Mouse (Mus musculus) megakaryocyte, embryonic 14.5 days (primary cell): ENCODE measurements around the gene Klc4. TPM values are rescaled to one million over a fixed set of nuclear protein-coding genes. Genes with fewer than 3 reads are reported as not detected.

ENCODE experiments used
- H3K27me3 ChIP-seq: replicated peaks from 2 replicates; pipeline ENCODE3; 2012; ENCODE audit warnings: inconsistent platforms
- H3K36me3 ChIP-seq: replicated peaks from 2 replicates; pipeline ENCODE3; 2012; ENCODE audit warnings: low read length, inconsistent platforms, mixed read lengths
- H3K4me1 ChIP-seq: 2 replicates; pipeline ENCODE4 v1.6.1; 2012; ENCODE audit warnings: inconsistent platforms
- H3K4me3 ChIP-seq: replicated peaks from 2 replicates; pipeline ENCODE3; 2012; ENCODE audit warnings: moderate library complexity, mild to moderate bottlenecking, inconsistent platforms
- H3K9me3 ChIP-seq: 2 replicates; pipeline ENCODE4 v1.6.1; 2012; ENCODE audit warnings: inconsistent platforms
- FLI1 ChIP-seq: IDR thresholded peaks from 2 replicates; pipeline ENCODE4 v1.6.1; 2012; ENCODE audit warnings: low read length, inconsistent platforms, mixed read lengths
- GATA1 ChIP-seq: IDR thresholded peaks from 3 replicates; pipeline ENCODE4 v1.6.1; 2012; ENCODE audit warnings: mixed read lengths, low read length, inconsistent platforms, borderline replicate concordance
- polyA plus RNA-seq: library from polyadenylated mRNA; stranded (reverse); fragments of >175 nt; gene quantifications from 2 replicates; pipeline ENCODE4 v1.2.3, GENCODE M21; 2012; ENCODE audit warnings: low replicate concordance; ENCODE audit not compliant: insufficient read depth

Klc4 gene
- polyA plus RNA-seq, 1 experiment, result 42.0 TPM

DNA sequence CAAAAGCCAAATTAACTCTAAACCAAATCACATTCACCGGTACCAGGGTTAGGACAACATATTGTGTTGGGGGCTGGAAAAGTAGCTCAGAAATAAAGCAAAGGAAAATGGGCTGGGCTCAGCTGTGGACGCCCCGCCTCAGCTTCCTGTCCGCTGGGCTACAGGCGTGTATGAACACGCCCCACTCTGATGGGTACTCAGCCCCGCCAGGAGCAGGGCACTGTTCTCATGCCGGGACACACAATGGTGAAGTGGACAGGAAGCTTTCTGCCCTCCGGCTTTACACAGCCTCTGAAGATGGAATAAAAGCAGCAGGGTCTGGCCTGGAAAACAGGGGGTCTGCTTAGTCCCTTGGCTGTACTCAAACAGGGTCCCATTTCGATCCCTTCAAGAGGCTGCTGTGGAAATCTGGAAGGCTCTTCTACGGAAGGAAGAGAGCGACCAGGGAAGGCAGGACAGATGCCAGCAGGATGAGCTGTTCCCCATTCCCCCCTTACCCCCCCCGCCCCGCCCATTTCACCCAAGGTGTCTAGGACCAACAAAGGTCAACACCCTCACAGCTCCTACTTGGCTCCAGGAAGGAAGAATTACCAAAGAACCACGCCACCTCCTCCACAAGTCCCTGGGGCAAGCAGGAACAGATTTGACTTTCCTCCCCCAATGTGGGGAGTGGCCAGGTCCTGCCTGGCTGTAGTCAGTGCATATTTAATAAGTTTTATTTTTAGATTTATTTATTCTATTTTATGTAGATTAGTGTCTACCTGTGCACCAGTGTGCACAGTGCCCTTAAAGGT is 35.9 kb downstream of the Klc4 start:
- no peaks in the 10 kb centered on the region for H3K9me3 ChIP-seq
- TF ChIP-seq FLI1 (no peak), GATA1 (no peak)
- H3K4me1 ChIP-seq, result peaks cover 64% of the 10 kb centered on the region
- H3K27me3 ChIP-seq, result no peaks in the 10 kb centered on the region
- peak overlapping the region; percentile 18 for H3K4me3 ChIP-seq
- no peaks in the 10 kb centered on the region for H3K36me3 ChIP-seq

DNA sequence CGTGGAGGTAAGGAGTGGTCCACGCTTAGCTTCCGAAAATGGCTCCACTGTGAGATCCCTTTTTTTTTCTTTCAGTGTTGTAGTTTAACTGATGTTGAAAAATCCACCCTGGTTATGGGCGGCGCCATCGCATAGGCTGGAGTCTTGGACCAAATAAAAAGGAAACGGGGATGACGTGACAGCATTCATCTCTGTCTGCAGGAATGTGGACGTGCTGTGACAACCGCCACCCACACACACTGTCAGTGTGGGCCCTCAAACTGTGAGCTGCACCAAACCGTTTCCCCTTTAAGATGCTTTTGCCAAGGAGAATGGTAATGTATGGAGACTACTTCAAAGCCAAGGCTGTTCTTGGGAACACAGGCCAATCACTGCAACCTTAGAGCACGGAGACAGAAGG is 39.8 kb downstream of the Klc4 start:
- Histone ChIP-seq H3K36me3 (no peaks in the 10 kb centered on the region), H3K4me1 (peaks cover 66% of the 10 kb centered on the region), H3K9me3 (no peaks in the 10 kb centered on the region), H3K27me3 (no peaks in the 10 kb centered on the region), H3K4me3 (no peak overlapping the region)
- TF ChIP-seq GATA1 (no peak), FLI1 (no peak)

DNA sequence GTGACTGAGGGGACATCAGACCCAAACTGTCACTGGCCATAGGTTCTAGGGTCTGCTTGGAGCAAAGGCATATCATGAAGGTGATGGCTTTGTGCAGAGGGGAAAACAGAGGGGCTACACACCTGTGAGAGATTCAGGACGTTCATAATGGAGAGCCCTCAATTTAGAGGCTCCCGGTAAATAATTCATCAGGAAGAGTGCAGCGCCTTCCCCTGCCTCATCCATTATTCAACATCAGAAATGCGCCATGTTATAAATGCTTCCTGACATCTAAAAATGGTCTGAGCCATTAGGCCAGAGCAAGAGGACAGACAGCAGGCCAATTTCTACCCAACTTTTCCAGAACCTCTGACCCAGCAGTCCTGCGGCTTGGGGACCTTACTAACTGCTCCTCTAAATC is 40.7 kb downstream of the Klc4 start:
- TF ChIP-seq GATA1 (no peak), FLI1 (no peak)
- Histone ChIP-seq H3K4me3 (no peak overlapping the region), H3K9me3 (no peaks in the 10 kb centered on the region), H3K27me3 (no peaks in the 10 kb centered on the region), H3K4me1 (peaks cover 70% of the 10 kb centered on the region), H3K36me3 (no peaks in the 10 kb centered on the region)

DNA sequence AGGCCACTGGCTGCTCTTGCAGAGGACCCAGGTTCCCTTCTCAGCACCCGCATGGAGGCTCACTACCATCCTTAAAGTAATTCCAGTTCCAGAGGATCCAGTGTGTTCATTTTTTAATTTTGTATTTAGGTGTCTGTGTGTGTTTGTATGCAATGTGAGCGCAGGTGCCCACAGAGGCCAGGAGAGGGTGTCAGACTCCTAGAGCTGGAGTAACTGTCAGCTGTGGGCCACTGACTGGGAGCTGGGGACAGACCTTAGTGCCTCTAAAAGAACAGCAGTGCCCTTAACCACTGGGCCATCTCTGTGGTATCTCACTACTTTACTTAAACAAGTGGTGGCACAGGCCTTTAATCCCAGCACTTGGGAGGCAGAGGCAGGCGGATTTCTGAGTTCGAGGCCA is 42.6 kb downstream of the Klc4 start:
- no peaks in the 10 kb centered on the region for H3K9me3 ChIP-seq
- no peak overlapping the region for H3K4me3 ChIP-seq
- peaks cover 66% of the 10 kb centered on the region for H3K4me1 ChIP-seq
- no peaks in the 10 kb centered on the region for H3K36me3 ChIP-seq
- no peaks in the 10 kb centered on the region for H3K27me3 ChIP-seq
- TF ChIP-seq GATA1 (no peak), FLI1 (no peak)

DNA sequence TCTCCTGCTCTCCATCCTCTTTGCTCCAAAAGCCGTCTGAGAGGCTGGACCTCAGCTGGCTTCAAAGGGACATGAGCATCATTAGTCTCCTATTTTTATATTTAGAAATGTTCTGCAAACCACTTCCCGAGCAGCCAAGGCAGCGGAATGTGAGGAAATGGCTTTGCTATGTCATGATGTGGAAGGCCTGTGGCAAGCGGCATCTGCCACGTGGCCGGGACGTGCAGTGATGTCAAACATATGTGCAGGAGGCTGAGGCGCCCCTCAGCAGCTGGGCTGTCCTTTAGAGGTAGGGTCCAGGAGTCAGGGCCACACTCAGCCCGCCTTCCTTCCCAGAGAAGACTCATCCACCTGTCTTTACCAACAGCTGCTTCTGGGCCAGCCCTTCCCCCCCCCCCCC is 43.6 kb downstream of the Klc4 start:
- TF ChIP-seq FLI1, result no peak
- TF ChIP-seq GATA1, result no peak
- Histone ChIP-seq H3K36me3 (no peaks in the 10 kb centered on the region), H3K4me1 (peaks cover 57% of the 10 kb centered on the region), H3K27me3 (no peaks in the 10 kb centered on the region), H3K9me3 (no peaks in the 10 kb centered on the region), H3K4me3 (peak overlapping the region; percentile 79)

DNA sequence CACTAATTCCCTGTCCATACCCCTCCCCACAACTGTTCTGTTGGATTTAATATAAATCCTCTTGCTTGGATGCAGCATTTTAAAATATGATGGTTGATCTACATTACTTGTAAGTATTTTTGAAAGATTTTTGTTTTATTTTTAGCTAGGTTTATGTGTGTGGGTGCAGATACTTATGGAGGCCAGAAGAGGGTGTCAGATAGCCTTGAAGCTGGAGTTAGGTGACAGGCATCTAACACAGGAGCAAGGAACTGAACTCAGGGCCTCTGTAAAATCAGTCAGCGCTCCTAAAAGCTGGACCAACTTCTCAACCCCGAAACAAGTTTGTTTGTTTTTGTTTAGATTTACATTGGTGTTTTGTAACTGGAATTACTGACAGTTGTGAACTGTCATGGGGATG is 45.3 kb downstream of the Klc4 start:
- no peaks in the 10 kb centered on the region for H3K36me3 ChIP-seq
- H3K4me1 ChIP-seq, result peaks cover 51% of the 10 kb centered on the region
- no peak overlapping the region for H3K4me3 ChIP-seq
- no peak for TF ChIP-seq FLI1
- TF ChIP-seq GATA1, result no peak
- H3K9me3 ChIP-seq, result no peaks in the 10 kb centered on the region
- no peaks in the 10 kb centered on the region for H3K27me3 ChIP-seq

DNA sequence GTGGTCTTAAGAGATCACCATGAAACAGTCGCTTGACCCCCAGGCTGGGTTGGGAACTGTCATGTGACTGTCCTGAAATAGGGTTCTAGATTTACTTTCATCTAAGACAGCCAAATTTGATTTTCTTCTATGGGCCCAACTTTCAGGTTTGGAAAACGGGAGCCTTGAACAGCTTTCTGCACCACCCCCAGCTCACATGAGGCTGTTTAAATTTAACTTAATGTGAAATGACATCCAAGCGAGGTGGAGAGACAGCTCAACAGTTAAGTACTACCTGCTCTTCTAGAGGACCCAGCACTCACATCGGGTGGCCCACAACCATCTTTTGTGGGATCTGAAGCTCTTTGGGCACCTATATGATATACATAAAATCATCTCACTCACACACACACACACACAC is 46.9 kb downstream of the Klc4 start:
- no peaks in the 10 kb centered on the region for H3K9me3 ChIP-seq
- no peak for TF ChIP-seq FLI1
- TF ChIP-seq GATA1, result no peak

DNA sequence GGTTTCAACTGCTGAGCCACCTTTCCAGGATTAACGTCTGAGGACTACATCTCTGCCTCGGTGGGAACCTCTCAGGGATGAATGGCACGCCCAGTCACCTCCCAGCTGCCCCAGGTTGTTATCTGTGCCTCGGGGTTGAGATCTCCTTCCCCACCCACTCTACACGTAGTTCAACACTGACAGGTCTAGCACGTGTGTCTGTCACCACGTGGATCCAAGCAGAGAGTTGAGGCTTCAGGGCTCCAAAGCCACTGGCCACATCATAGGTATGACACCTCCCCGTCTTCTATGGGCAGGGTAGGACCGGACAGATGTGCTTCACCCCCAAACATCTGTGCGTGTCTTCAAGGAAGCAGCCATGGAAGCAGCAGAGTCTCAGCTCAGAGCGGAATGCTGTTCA is 47.9 kb downstream of the Klc4 start:
- Histone ChIP-seq H3K9me3 (no peaks in the 10 kb centered on the region), H3K27me3 (no peaks in the 10 kb centered on the region), H3K36me3 (no peaks in the 10 kb centered on the region), H3K4me3 (no peak overlapping the region), H3K4me1 (peaks cover 44% of the 10 kb centered on the region)
- TF ChIP-seq FLI1 (no peak), GATA1 (no peak)

More for the DNA sequence above, 46.9 kb downstream of the Klc4 start:
- peaks cover 41% of the 10 kb centered on the region for H3K4me1 ChIP-seq
- H3K4me3 ChIP-seq, result no peak overlapping the region
- no peaks in the 10 kb centered on the region for H3K36me3 ChIP-seq
- no peaks in the 10 kb centered on the region for H3K27me3 ChIP-seq

DNA sequence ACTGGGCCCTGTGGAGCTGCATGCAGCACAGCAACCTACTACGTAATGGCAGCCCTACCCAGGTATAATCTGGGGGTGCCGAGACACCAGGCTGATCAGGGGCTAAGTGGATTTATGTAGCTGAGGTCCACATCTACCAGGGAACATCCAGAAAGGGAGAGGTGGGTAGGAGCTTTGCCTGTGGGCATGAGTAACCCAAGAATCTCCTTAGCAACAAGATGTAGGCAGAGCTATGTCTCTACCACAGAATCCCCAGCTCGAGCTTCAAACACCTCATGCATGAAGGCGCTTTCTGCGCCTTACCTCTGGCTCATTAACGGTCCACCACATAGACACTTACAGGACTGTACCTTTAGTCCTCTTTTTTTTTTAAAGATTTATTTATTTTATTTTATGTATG is 50.5 kb downstream of the Klc4 start:
- H3K4me1 ChIP-seq, result peaks cover 28% of the 10 kb centered on the region
- peaks cover 6% of the 10 kb centered on the region for H3K36me3 ChIP-seq
- no peaks in the 10 kb centered on the region for H3K9me3 ChIP-seq
- no peak overlapping the region for H3K4me3 ChIP-seq
- peaks cover 2% of the 10 kb centered on the region for H3K27me3 ChIP-seq
- TF ChIP-seq GATA1, result no peak
- TF ChIP-seq FLI1, result no peak

DNA sequence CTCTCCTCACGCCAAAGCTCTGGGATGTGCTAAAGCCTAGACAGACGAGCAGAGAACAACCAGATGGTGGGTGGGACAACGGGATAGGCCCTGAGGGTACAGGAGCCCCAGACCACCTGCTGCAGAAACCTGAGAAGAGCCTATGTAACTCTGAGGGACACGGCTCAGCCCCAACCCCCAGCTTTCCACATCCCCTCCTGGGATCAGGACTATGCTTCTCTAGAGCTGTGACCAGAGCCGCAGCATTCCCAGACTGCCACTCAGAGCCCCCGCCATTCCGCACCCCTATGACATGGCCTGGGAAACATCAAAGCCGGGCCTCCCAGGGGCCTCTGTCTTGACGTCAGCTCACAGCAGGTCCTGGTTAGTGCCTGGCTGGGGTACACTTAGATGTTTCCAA is 51.2 kb downstream of the Klc4 start:
- TF ChIP-seq FLI1 (no peak), GATA1 (no peak)

DNA sequence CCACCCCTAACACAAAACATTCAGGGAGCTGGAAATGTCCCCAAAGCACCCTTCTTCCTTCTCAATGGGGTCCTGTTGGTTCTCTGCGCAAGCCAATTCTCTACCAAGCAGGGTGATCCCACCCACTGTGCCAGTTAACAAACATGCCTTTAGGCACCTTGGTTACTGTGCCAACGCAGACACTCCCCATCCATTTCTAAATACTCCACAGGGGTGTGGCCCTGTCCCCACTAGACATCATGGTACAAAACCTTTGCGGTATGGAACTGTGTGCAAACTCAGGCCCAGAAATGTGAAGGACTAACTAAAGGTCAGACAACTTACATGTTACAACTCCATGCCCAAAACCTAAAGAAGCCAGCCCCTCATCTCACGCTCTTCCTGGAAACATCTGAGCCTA is 52.7 kb downstream of the Klc4 start:
- H3K9me3 ChIP-seq, result no peaks in the 10 kb centered on the region
- TF ChIP-seq GATA1, result no peak
- TF ChIP-seq FLI1, result no peak
- H3K4me1 ChIP-seq, result peaks cover 26% of the 10 kb centered on the region
- peaks cover 5% of the 10 kb centered on the region for H3K27me3 ChIP-seq
- H3K36me3 ChIP-seq, result peaks cover 20% of the 10 kb centered on the region
- no peak overlapping the region for H3K4me3 ChIP-seq

More for the DNA sequence above, 51.2 kb downstream of the Klc4 start:
- Histone ChIP-seq H3K4me1 (peaks cover 27% of the 10 kb centered on the region), H3K4me3 (no peak overlapping the region), H3K27me3 (peaks cover 5% of the 10 kb centered on the region), H3K9me3 (no peaks in the 10 kb centered on the region), H3K36me3 (peaks cover 13% of the 10 kb centered on the region)

DNA sequence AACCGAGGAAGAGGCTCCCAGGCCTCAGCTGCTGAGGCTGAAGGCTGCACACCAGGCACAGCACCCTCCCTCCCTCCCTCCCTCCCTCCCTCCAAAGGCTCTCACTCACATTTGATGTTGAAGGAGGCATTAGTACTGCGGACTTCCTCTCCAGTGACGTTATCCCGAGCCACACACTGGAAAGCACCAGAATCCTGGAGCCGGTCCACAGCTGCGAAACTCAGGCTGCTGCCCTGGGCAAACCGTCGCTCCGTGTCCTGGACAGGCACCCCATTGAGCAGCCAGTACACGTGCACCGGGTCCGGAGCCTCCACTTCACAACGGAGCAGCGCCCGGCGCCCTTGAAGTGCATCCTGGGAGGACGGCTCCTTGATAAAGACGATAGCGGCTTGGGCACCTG is 54.4 kb downstream of the Klc4 start:
- Histone ChIP-seq H3K36me3 (peaks cover 29% of the 10 kb centered on the region), H3K27me3 (peaks cover 7% of the 10 kb centered on the region), H3K4me3 (no peak overlapping the region), H3K9me3 (no peaks in the 10 kb centered on the region), H3K4me1 (peaks cover 33% of the 10 kb centered on the region)
- no peak for TF ChIP-seq GATA1
- TF ChIP-seq FLI1, result no peak
